Mouse (Mus musculus): ENCODE data around the gene Gdf3.
A peak's percentile ranks its signal among the peaks of the same experiment; 100 is the strongest.

The Gdf3 gene

DNA sequence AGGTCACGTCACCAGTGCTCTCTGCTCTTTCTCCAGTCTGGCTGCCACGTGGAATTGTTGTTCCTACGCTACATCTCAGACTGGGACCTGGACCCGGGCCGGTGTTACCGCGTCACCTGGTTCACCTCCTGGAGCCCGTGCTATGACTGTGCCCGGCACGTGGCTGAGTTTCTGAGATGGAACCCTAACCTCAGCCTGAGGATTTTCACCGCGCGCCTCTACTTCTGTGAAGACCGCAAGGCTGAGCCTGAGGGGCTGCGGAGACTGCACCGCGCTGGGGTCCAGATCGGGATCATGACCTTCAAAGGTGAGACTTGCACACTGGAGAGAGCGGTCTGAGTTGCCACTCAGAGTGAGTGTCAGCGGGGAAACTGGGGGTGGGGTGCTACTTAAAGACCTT lies 48.9 kb downstream of the Gdf3 start:
- DNase-seq = peak; percentile 6

DNA sequence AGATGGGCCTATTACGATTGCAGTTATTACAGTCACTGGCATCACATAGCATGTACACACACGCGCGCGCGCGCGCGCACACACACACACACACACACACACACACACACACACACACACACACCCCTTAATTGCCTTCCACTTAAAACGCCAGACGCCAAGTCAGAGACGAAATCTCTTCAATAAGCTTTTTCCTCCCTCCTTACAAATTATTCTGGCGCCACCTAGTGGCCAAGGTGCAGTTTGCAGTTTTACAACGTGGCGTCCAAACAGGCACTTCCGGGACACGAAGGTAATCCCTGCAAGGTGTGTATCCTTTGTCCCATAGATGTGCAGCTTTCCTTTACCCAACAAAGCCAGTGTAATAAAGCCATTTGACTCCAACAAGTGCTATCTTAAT lies 49.5 kb downstream of the Gdf3 start:
- peak; percentile 79 for DNase-seq

DNA sequence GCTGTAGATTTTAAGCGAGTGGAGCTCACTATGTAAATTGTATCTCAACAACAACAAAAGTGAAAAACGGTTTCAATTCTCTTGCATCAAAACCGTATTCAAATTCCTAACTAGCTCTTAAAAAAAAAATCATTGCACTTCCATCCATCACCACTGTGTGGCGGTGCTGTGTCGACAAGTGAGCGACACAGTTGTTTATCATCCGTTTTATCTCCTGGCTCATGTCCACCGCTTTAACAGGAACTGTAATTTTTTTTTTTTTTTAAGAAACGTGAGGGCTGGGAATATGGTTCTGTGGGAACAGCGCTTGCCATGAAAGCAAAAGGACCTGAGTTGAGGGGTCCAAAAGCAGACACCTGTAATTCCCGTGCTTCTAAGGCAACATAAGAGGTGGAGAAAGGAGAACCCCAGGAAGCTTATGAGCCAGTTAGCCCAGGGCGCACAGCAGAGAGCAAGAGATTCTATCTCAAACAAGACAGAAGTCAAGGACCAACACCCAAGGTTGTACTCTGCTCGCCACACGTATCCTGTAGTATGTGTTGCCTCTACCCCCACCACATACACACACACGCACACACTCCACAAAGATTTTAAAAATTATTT lies 52.8 kb downstream of the Gdf3 start:
- DNase-seq = peak; percentile 78

Data from right cerebral cortex, postnatal 4 days (tissue).